Mouse (Mus musculus): Measurements from ENCODE around the gene Bysl. TPM values are rescaled to one million over a fixed set of nuclear protein-coding genes. Genes with fewer than 3 reads are reported as not detected.
A peak's percentile ranks its signal among the peaks of the same experiment; 100 is the strongest.
"Not testable (repeated sequence)": the region's sequence is repeated elsewhere in the genome, so short reads cannot be mapped to it uniquely, and the experiment has no call there.

Gene Bysl
- polyA plus RNA-seq (2012; rRNA removed), result 17.0 and 17.6 TPM in 2 replicates

DNA sequence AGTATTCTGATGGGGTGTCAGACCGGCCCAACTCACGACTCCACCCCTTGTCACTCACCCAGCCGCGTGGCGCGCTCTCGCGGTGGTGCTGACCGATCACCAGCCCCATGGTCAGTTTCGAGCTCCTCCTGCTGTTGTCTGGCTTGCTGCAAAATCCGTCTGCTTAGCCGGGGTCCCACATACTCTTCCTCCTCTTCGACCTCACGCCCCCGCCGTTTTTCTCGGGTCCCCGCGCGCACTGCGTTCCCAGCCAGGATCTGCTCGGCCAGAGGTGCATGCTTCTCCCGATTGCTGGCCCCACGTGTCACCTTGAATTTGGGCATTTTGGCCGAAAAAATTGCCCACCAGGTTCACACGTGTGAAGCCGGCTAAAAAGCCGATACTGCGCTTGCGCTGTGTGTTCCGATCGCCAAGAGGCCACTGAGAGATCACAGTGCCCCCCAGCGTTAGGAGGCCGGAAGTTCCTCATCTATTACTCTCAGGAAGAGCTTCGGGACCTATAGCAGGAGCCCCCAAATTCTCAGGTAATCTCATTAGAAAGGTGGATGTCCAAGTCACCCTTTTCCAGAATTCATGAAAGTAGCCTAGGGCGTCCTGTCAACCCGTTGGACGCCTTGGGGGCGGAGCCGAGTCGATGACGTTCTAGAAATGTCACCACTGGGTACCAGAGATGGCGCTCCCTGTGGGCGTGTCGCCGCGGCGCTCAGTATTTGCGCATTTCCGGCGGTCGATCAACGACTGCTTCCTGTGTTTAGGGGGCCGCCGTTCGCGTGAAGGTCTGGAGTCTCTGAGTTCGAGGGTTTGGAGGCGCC, at the start of gene Bysl, which contains the start of the genes Med20 and Gm20517:
TSS of gene Bysl (minus strand) at position 644 of the 812 bp plus-strand sequence.
TSS of gene Med20 (plus strand) at position 734 of the 812 bp plus-strand sequence.
TSS of gene Gm20517 (plus strand) at position 741 of the 812 bp plus-strand sequence.
- TF ChIP-seq CTCF (IDR thresholded peaks at IDR 0.05; ENCODE audit: extremely low read depth, insufficient read depth, low read length) (peak; percentile 85), POLR2A (IDR thresholded peaks at IDR 0.05; ENCODE audit: extremely low read depth, insufficient read depth, low read length) (peak; percentile 80)
- peak within 1 kb of the TSS; percentile 75 for H3K4me3 ChIP-seq (ENCODE audit: insufficient read depth, low read length)
- H3K27ac ChIP-seq (ENCODE audit: insufficient read depth, low read length), result peak within 1 kb of the TSS; percentile 90
- peaks cover 5% of the 10 kb centered on the region for H3K4me1 ChIP-seq (ENCODE audit: control insufficient read depth, insufficient read depth, low read length)

DNA sequence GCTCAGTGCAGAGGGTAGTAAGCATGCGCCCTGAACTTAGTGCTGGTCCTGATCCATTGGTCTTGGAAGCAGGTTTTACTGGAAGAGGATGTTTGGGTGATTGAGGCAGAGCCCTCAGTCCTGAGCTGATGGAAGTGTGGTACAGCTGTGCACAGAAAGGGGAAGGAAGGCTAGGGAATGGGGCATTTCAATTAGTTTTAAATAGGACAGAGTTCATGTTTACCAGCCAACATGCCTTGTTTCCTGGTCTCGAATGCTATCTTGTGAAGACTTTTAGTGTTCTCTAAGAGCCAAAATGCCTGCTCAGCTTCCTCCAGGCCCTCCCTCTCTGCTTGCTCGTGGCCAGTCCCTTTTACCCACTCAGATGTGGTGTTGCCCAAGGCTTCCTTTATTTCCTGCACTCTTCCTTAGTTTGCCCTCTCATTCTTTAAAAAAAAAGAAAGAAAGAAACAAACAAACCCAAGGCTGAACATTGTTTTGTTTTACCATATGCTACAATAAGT, 47.5 kb upstream of the Bysl start:
- TF ChIP-seq CTCF (IDR thresholded peaks at IDR 0.05; ENCODE audit: extremely low read depth, insufficient read depth, low read length), result no peak
- no peak for TF ChIP-seq POLR2A (IDR thresholded peaks at IDR 0.05; ENCODE audit: extremely low read depth, insufficient read depth, low read length)

DNA sequence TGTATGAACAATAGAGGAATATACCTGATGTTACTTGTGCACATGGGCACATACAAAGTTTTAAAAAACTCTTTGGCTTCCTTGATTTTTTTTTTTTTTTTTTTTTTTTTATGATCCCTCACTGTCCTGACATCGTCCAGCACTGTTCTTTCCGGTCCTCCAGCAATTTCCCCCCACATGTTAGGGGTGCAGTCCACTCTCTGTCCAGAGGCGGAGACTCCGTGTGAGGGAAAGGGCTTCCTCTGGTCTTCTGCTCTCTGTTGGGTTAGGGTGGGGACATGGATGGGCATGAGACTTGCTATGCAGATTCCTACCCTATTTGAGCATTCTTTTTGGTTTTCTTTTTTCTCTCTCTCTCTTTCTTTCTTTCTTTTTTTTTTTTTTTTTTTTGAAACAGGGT, 46.6 kb upstream of the Bysl start:
- H3K4me1 ChIP-seq (ENCODE audit: control insufficient read depth, insufficient read depth, low read length), result no peaks in the 10 kb centered on the region
- no peak overlapping the region for H3K27ac ChIP-seq (ENCODE audit: insufficient read depth, low read length)
- no peak overlapping the region for H3K4me3 ChIP-seq (ENCODE audit: insufficient read depth, low read length)
- TF ChIP-seq POLR2A (IDR thresholded peaks at IDR 0.05; ENCODE audit: extremely low read depth, insufficient read depth, low read length) (no peak), CTCF (IDR thresholded peaks at IDR 0.05; ENCODE audit: extremely low read depth, insufficient read depth, low read length) (no peak)

More for the DNA sequence above, 47.5 kb upstream of the Bysl start:
- no peak overlapping the region for H3K4me3 ChIP-seq (ENCODE audit: insufficient read depth, low read length)
- no peak overlapping the region for H3K27ac ChIP-seq (ENCODE audit: insufficient read depth, low read length)
- H3K4me1 ChIP-seq (ENCODE audit: control insufficient read depth, insufficient read depth, low read length), result no peaks in the 10 kb centered on the region

DNA sequence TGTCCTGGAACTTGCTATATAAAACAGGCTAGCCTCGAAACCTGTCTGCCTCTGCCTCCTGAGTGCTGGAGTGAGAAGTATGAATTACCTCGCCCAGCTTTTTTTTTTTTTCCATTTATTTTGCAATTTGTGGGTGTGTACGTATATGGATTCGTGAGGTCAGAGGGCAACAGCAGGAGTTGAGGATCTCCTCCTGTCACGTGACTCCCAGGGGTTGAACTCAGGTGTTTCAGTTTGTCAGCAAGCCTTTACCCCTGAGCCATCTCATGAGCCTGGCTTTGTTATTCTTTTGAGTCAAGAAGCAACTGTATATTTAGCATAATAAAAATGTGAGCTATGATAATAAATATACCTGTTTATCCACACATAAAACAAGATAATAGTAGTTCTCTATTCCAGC, 44.4 kb upstream of the Bysl start:
- H3K4me3 ChIP-seq (ENCODE audit: insufficient read depth, low read length), result no peak overlapping the region
- H3K4me1 ChIP-seq (ENCODE audit: control insufficient read depth, insufficient read depth, low read length), result no peaks in the 10 kb centered on the region
- no peak overlapping the region for H3K27ac ChIP-seq (ENCODE audit: insufficient read depth, low read length)
- no peak for TF ChIP-seq POLR2A (IDR thresholded peaks at IDR 0.05; ENCODE audit: extremely low read depth, insufficient read depth, low read length)
- no peak for TF ChIP-seq CTCF (IDR thresholded peaks at IDR 0.05; ENCODE audit: extremely low read depth, insufficient read depth, low read length)

DNA sequence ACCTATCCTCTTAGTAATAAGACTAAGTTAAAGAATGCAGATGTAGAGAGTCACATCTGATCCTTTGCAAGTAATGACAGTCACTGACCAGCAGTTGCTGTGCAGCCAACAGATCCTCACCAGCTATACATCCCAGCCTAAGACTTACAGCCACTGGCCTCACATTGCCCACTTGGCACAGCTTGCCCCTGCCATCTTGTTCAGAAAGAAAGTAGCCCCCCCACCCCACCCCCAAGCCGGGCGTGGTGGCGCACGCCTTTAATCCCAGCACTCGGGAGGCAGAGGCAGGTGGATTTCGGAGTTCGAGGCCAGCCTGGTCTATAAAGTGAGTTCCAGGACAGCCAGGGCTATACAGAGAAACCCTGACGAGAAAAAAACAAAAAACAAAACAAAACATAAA, 43.1 kb upstream of the Bysl start:
- H3K27ac ChIP-seq (ENCODE audit: insufficient read depth, low read length); H3K4me3 ChIP-seq (ENCODE audit: insufficient read depth, low read length); H3K4me1 ChIP-seq (ENCODE audit: control insufficient read depth, insufficient read depth, low read length): not testable (repeated sequence)

DNA sequence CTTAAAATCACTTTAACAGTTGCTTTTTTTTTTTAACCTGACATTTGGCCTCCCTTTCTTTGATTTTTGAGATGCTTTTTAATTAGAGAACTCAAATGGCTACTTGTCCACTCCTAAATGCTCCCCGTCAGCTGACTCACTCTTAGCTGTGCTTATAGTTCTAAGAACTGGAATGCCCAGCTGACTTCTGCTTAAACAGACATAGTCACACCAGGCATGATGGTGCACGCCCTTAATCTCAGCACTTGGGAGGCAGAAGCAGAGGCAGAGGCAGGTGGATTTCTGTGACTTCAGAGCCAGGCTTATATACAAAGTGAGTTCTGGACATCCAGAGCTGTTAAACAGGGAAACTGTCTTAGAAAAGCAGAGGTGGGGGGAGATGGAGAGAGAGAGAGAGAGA, 40.7 kb upstream of the Bysl start:
- Histone ChIP-seq H3K4me3 (ENCODE audit: insufficient read depth, low read length) (no peak overlapping the region), H3K27ac (ENCODE audit: insufficient read depth, low read length) (no peak overlapping the region), H3K4me1 (ENCODE audit: control insufficient read depth, insufficient read depth, low read length) (no peaks in the 10 kb centered on the region)
- TF ChIP-seq POLR2A (IDR thresholded peaks at IDR 0.05; ENCODE audit: extremely low read depth, insufficient read depth, low read length) (no peak), CTCF (IDR thresholded peaks at IDR 0.05; ENCODE audit: extremely low read depth, insufficient read depth, low read length) (no peak)

DNA sequence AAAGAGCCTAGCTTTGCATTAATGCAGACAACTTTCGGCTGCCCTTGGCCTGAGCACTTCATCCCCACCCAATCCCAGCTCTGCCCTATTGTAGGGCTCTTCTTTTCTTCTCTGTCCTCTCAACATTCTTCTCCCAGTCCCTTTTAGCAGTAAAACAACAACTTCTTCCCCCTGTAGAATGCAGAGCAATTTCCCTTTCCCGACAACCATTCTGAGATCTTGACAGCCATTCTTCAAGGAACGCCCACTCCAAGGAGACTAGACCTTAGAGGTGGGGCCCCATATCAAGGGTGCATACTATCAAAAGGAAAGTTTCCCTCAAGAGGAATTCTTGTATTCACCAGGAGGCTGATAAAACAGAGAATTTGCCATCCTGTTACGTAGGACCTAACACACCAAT, 37.7 kb upstream of the Bysl start:
- TF ChIP-seq POLR2A (IDR thresholded peaks at IDR 0.05; ENCODE audit: extremely low read depth, insufficient read depth, low read length) (no peak), CTCF (IDR thresholded peaks at IDR 0.05; ENCODE audit: extremely low read depth, insufficient read depth, low read length) (no peak)
- Histone ChIP-seq H3K4me1 (ENCODE audit: control insufficient read depth, insufficient read depth, low read length) (no peaks in the 10 kb centered on the region), H3K4me3 (ENCODE audit: insufficient read depth, low read length) (no peak overlapping the region), H3K27ac (ENCODE audit: insufficient read depth, low read length) (no peak overlapping the region)

DNA sequence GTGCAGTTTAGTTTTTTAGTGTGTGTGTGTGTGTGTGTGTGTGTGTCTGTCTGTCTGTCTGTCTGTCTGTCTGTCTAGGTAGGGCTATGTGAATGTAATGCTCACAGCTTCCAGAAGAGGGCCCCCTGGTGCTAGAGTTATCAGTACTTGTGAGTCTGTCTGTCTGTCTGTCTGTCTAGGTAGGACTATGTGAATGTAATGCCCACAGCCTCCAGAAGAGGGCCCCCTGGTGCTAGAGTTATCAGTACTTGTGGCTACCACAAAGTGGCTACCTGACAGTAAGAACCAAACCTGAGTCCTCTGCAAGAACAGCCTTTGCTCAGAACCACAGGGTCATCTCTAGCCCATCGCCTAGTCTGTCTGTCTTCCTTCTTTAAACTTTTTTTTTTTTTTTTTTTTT, 35.4 kb upstream of the Bysl start:
- Histone ChIP-seq H3K4me3 (ENCODE audit: insufficient read depth, low read length) (no peak overlapping the region), H3K27ac (ENCODE audit: insufficient read depth, low read length) (no peak overlapping the region), H3K4me1 (ENCODE audit: control insufficient read depth, insufficient read depth, low read length) (no peaks in the 10 kb centered on the region)
- TF ChIP-seq POLR2A (IDR thresholded peaks at IDR 0.05; ENCODE audit: extremely low read depth, insufficient read depth, low read length) (no peak), CTCF (IDR thresholded peaks at IDR 0.05; ENCODE audit: extremely low read depth, insufficient read depth, low read length) (peak; percentile 58)

DNA sequence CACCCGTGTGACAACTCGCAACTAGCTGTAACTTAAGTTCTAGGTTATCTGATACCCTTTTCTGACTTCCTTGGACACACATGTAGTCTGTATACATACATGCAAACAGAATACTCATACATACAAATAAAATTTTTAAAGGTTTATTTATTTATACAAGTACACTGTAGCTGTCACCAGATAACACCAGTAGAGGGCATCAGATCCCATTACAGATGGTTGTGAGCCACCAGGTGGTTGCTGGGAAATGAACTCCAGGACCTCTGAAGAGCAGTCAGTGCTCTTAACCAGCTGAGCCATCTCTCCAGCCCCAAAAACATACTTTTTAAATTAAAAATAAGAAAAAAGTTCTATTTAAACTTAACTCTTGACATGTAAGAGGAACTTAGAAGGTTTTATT, 31.7 kb upstream of the Bysl start:
- no peak overlapping the region for H3K4me3 ChIP-seq (ENCODE audit: insufficient read depth, low read length)
- no peaks in the 10 kb centered on the region for H3K4me1 ChIP-seq (ENCODE audit: control insufficient read depth, insufficient read depth, low read length)
- TF ChIP-seq POLR2A (IDR thresholded peaks at IDR 0.05; ENCODE audit: extremely low read depth, insufficient read depth, low read length) (no peak), CTCF (IDR thresholded peaks at IDR 0.05; ENCODE audit: extremely low read depth, insufficient read depth, low read length) (no peak)
- H3K27ac ChIP-seq (ENCODE audit: insufficient read depth, low read length), result no peak overlapping the region

Measured in cortical plate, adult 2 months (tissue).